Mouse (Mus musculus): ENCODE data around the gene Ggta1. TPM values are rescaled to one million over a fixed set of nuclear protein-coding genes. Genes with fewer than 3 reads are reported as not detected.

Ggta1 gene
- polyA plus RNA-seq, 1 experiment: 6.1 TPM

GRCm38 (mm10) chr2:35478812-35479122, 15.7 kb upstream of the Ggta1 start:
- Histone ChIP-seq H3K36me3 (ENCODE audit: control insufficient read depth, insufficient read depth, low read length) (no peaks in the 10 kb centered on the region), H3K4me1 (ENCODE audit: control insufficient read depth, insufficient read depth, low read length) (no peaks in the 10 kb centered on the region), H3K27ac (ENCODE audit: insufficient read depth, low read depth, low read length) (no peak overlapping the region), H3K27me3 (replicated peaks; ENCODE audit: control insufficient read depth, insufficient read depth, low read length) (no peaks in the 10 kb centered on the region), H3K4me3 (ENCODE audit: insufficient read depth, low read depth, low read length) (no peak overlapping the region)
- WGBS: 78% methylated on average over 3 of the region's 3 CpGs
- TF ChIP-seq POLR2A (IDR thresholded peaks at IDR 0.05; ENCODE audit: low read depth, low read length) (no peak), CTCF (conservative IDR thresholded peaks at IDR 0.05; ENCODE audit: insufficient read depth, insufficient read length, low read depth, low read length) (no peak)
- no peak for DNase-seq

- TF ChIP-seq POLR2A (IDR thresholded peaks at IDR 0.05; ENCODE audit: low read depth, low read length) (no peak), CTCF (conservative IDR thresholded peaks at IDR 0.05; ENCODE audit: insufficient read depth, insufficient read length, low read depth, low read length) (no peak)
- H3K4me3 ChIP-seq (ENCODE audit: insufficient read depth, low read depth, low read length): no peak overlapping the region
- H3K36me3 ChIP-seq (ENCODE audit: control insufficient read depth, insufficient read depth, low read length): no peaks in the 10 kb centered on the region
- no peak for DNase-seq
- 78% methylated on average over 10 of the region's 10 CpGs for WGBS
- no peaks in the 10 kb centered on the region for H3K27me3 ChIP-seq (replicated peaks; ENCODE audit: control insufficient read depth, insufficient read depth, low read length)
- no peaks in the 10 kb centered on the region for H3K4me1 ChIP-seq (ENCODE audit: control insufficient read depth, insufficient read depth, low read length)
- no peak overlapping the region for H3K27ac ChIP-seq (ENCODE audit: insufficient read depth, low read depth, low read length)
These were observed 15.2 kb upstream of the Ggta1 start for GRCm38 (mm10) chr2:35477999-35478811.

GRCm38 (mm10) chr2:35477321-35477720, 14.3 kb upstream of the Ggta1 start:
- Histone ChIP-seq H3K27ac (ENCODE audit: insufficient read depth, low read depth, low read length) (no peak overlapping the region), H3K4me3 (ENCODE audit: insufficient read depth, low read depth, low read length) (no peak overlapping the region), H3K27me3 (replicated peaks; ENCODE audit: control insufficient read depth, insufficient read depth, low read length) (no peaks in the 10 kb centered on the region), H3K36me3 (ENCODE audit: control insufficient read depth, insufficient read depth, low read length) (no peaks in the 10 kb centered on the region), H3K4me1 (ENCODE audit: control insufficient read depth, insufficient read depth, low read length) (no peaks in the 10 kb centered on the region)
- DNase-seq: no peak
- WGBS: 91% methylated on average over 6 of the region's 6 CpGs
- TF ChIP-seq CTCF (conservative IDR thresholded peaks at IDR 0.05; ENCODE audit: insufficient read depth, insufficient read length, low read depth, low read length) (no peak), POLR2A (IDR thresholded peaks at IDR 0.05; ENCODE audit: low read depth, low read length) (no peak)

DNA sequence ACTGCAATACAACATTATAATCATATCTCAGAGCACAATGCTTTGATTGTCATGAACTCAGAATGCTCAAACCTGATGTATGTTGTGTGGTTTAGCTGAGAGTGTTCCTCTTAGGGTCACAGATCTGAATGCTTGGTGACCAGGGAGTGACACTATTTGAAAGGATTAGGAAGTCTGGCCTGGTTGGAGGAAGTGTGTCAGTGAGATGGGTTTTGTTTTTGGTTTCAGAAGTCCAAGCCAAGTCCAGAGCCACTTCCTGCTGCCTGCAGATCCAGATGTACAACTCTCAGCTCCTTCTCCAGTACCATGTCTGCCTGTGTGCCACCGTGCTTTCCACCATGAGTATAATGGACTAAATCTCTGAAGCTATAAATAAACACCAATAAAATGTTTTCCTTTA, 11.9 kb upstream of the Ggta1 start:
- Histone ChIP-seq H3K36me3 (ENCODE audit: control insufficient read depth, insufficient read depth, low read length) (no peaks in the 10 kb centered on the region), H3K27ac (ENCODE audit: insufficient read depth, low read depth, low read length) (no peak overlapping the region), H3K4me1 (ENCODE audit: control insufficient read depth, insufficient read depth, low read length) (no peaks in the 10 kb centered on the region), H3K4me3 (ENCODE audit: insufficient read depth, low read depth, low read length) (no peak overlapping the region), H3K27me3 (replicated peaks; ENCODE audit: control insufficient read depth, insufficient read depth, low read length) (no peaks in the 10 kb centered on the region)
- no peak for DNase-seq
- WGBS: 82% methylated on average over 1 of the region's 1 CpGs
- TF ChIP-seq POLR2A (IDR thresholded peaks at IDR 0.05; ENCODE audit: low read depth, low read length): no peak
- no peak for TF ChIP-seq CTCF (conservative IDR thresholded peaks at IDR 0.05; ENCODE audit: insufficient read depth, insufficient read length, low read depth, low read length)

GRCm38 (mm10) chr2:35469266-35469665, 6.2 kb upstream of the Ggta1 start:
- Histone ChIP-seq H3K4me3 (ENCODE audit: insufficient read depth, low read depth, low read length) (no peak overlapping the region), H3K27me3 (replicated peaks; ENCODE audit: control insufficient read depth, insufficient read depth, low read length) (no peaks in the 10 kb centered on the region), H3K36me3 (ENCODE audit: control insufficient read depth, insufficient read depth, low read length) (no peaks in the 10 kb centered on the region), H3K27ac (ENCODE audit: insufficient read depth, low read depth, low read length) (no peak overlapping the region), H3K4me1 (ENCODE audit: control insufficient read depth, insufficient read depth, low read length) (no peaks in the 10 kb centered on the region)
- WGBS: 72% methylated on average over 3 of the region's 3 CpGs
- no peak for DNase-seq
- no peak for TF ChIP-seq CTCF (conservative IDR thresholded peaks at IDR 0.05; ENCODE audit: insufficient read depth, insufficient read length, low read depth, low read length)

- TF ChIP-seq CTCF (conservative IDR thresholded peaks at IDR 0.05; ENCODE audit: insufficient read depth, insufficient read length, low read depth, low read length): no peak
- no peak for TF ChIP-seq POLR2A (IDR thresholded peaks at IDR 0.05; ENCODE audit: low read depth, low read length)
- no peak for DNase-seq
- Histone ChIP-seq H3K27me3 (replicated peaks; ENCODE audit: control insufficient read depth, insufficient read depth, low read length) (no peaks in the 10 kb centered on the region), H3K36me3 (ENCODE audit: control insufficient read depth, insufficient read depth, low read length) (no peaks in the 10 kb centered on the region), H3K27ac (ENCODE audit: insufficient read depth, low read depth, low read length) (no peak overlapping the region), H3K4me3 (ENCODE audit: insufficient read depth, low read depth, low read length) (no peak overlapping the region), H3K4me1 (ENCODE audit: control insufficient read depth, insufficient read depth, low read length) (no peaks in the 10 kb centered on the region)
- 70% methylated on average over 2 of the region's 2 CpGs for WGBS
These were observed 5.2 kb upstream of the Ggta1 start for GRCm38 (mm10) chr2:35468276-35468675.

DNA sequence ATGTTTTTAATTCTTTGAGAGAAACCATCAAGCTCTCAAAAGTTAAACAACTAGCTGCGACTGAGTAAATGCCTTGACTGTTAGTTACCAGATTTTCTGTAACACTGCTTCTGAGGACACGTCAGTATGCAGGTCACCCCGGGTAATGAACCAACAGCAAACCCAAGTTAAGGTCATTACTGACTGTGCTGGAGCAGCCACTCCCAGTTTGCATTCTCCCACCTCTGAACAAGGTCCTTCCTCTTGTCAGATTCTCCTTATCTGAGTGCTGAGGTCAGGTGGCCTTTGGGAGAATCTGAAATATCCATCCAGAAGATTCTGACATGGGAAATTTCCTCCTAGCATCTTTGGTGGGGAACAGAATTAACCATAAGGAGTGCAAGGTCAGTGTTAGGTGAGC, 4.8 kb upstream of the Ggta1 start:
- H3K27ac ChIP-seq (ENCODE audit: insufficient read depth, low read depth, low read length): no peak overlapping the region
- no peaks in the 10 kb centered on the region for H3K4me1 ChIP-seq (ENCODE audit: control insufficient read depth, insufficient read depth, low read length)
- DNase-seq: no peak
- TF ChIP-seq POLR2A (IDR thresholded peaks at IDR 0.05; ENCODE audit: low read depth, low read length): no peak
- no peaks in the 10 kb centered on the region for H3K36me3 ChIP-seq (ENCODE audit: control insufficient read depth, insufficient read depth, low read length)
- no peak overlapping the region for H3K4me3 ChIP-seq (ENCODE audit: insufficient read depth, low read depth, low read length)
- no peaks in the 10 kb centered on the region for H3K27me3 ChIP-seq (replicated peaks; ENCODE audit: control insufficient read depth, insufficient read depth, low read length)
- 69% methylated on average over 3 of the region's 3 CpGs for whole genome bisulfite sequencing
